Mouse (Mus musculus): ENCODE measurements around the gene Sec22c. TPM values are rescaled to one million over a fixed set of nuclear protein-coding genes. Genes with fewer than 3 reads are reported as not detected.

Sec22c gene
- total and polyA plus RNA-seq, 3 experiments = 3.9 to 6.7 (median 5.0) TPM

DNA sequence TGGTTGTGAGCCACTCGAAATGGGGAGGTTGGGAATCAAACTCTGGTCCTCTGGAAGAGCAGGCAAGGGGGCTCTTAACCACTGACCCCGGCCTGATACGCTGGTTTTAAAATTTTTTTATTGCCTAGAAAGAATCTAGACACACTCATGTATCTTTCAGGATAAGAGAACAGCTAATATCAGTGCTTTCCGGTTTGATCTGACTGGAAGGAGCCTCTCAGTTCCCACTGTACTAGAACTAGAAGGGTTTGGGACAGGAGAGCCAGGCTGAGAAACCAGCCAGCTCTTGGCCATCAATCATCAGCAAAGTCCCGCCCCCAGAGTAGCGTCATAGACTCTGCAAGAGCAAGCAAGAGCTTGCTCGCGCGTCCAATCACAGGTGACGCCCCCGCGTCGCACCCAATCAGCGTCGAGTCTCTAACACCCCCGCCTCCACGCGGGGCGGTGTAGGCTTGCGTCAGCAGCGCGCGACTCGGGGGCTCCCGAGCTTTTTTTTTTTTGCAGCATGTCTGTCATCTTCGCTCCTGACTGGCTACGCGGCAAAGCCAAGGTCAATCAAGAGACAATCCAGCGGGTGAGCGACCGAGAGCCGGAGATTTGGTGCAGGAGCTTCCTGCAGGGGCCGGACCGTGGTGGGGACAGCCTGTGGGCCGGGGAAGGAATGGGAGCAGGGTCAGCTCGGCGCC lies 4.8 kb upstream of the Sec22c start, which contains the start of gene Ss18l2:
Gene Ss18l2, plus strand, starts transcription at position 432 of the 686 bp plus-strand sequence.
- H3K4me1 ChIP-seq (ENCODE audit: control insufficient read depth, insufficient read depth, low read length) = no peaks in the 10 kb centered on the region; the same call in none of the 2 replicates
- H3K4me3 ChIP-seq = peak within 1 kb of the TSS; percentile 81
- peak; percentile 97 for DNase-seq
- no peaks in the 10 kb centered on the region; the same call in 1 of the 2 replicates for H3K79me2 ChIP-seq (replicated peaks; ENCODE audit: control insufficient read depth, insufficient read depth, low read length)
- peak within 1 kb of the TSS; percentile 94 for H3K9ac ChIP-seq (ENCODE audit: low read depth, low read length)
- TF ChIP-seq EP300 (IDR thresholded peaks at IDR 0.05; ENCODE audit: insufficient read depth, low read depth, low read length) = 0 out of 2 replicates have a peak, but pooled peaks have one; percentile 6
- no peak for TF ChIP-seq CTCF (IDR thresholded peaks at IDR 0.05)
- TF ChIP-seq POLR2A (IDR thresholded peaks at IDR 0.05; ENCODE audit: insufficient read depth, low read depth, low read length) = peak; percentile 61
- H3K27me3 ChIP-seq (ENCODE audit: control insufficient read depth, insufficient read depth, low read length) = no peaks in the 10 kb centered on the region
- intact Hi-C loops (cut with DNase I) = no loop called here
- peak within 1 kb of the TSS; percentile 95 for H3K27ac ChIP-seq
- peaks cover 3% of the 10 kb centered on the region for H3K36me3 ChIP-seq (ENCODE audit: control insufficient read depth, insufficient read depth, low read length)
- WGBS = 4% methylated on average over 37 of the region's 37 CpGs

- intact Hi-C loops (cut with DNase I) = no loop called here
- H3K9ac ChIP-seq (ENCODE audit: low read depth, low read length) = no peak overlapping the region
- peaks cover 3% of the 10 kb centered on the region for H3K4me1 ChIP-seq (ENCODE audit: control insufficient read depth, insufficient read depth, low read length)
- H3K4me3 ChIP-seq = no peak overlapping the region
- H3K79me2 ChIP-seq (replicated peaks; ENCODE audit: control insufficient read depth, insufficient read depth, low read length) = no peaks in the 10 kb centered on the region; the same call in 1 of the 2 replicates
- H3K27ac ChIP-seq = no peak overlapping the region
- no peak for DNase-seq
- H3K36me3 ChIP-seq (ENCODE audit: control insufficient read depth, insufficient read depth, low read length) = peaks cover 3% of the 10 kb centered on the region
- TF ChIP-seq CTCF (IDR thresholded peaks at IDR 0.05) (no peak), EP300 (IDR thresholded peaks at IDR 0.05; ENCODE audit: insufficient read depth, low read depth, low read length) (no peak), POLR2A (IDR thresholded peaks at IDR 0.05; ENCODE audit: insufficient read depth, low read depth, low read length) (no peak)
- H3K27me3 ChIP-seq (ENCODE audit: control insufficient read depth, insufficient read depth, low read length) = no peaks in the 10 kb centered on the region
- WGBS = 58% methylated on average over 7 of the region's 7 CpGs
These were observed 3.5 kb upstream of the Sec22c start for GRCm38 (mm10) chr9:121708506-121709486.

DNA sequence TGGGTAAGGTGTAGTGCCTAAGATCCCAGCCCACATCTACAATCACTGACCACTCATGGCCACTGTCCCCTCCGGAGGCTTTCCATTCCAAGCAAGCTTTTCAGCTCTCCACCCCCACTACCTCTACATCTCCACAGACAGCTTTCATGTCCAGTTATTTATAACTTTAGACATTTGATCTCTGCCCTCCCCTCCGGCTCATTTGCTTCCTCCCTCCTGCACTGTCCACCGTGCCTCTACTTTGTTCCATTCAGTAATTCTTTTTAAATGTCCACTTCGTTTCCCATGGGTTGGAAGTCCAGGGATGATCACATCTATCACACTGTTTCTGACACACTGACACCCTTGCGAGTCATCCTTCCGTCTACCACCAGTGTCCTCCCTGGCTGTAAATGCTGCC lies 2.5 kb upstream of the Sec22c start:
- intact Hi-C loops (cut with DNase I) = no loop called here
- peaks cover 3% of the 10 kb centered on the region for H3K4me1 ChIP-seq (ENCODE audit: control insufficient read depth, insufficient read depth, low read length)
- TF ChIP-seq POLR2A (IDR thresholded peaks at IDR 0.05; ENCODE audit: insufficient read depth, low read depth, low read length) (no peak), EP300 (IDR thresholded peaks at IDR 0.05; ENCODE audit: insufficient read depth, low read depth, low read length) (no peak), CTCF (IDR thresholded peaks at IDR 0.05) (no peak)
- DNase-seq = no peak
- no peaks in the 10 kb centered on the region for H3K27me3 ChIP-seq (ENCODE audit: control insufficient read depth, insufficient read depth, low read length)
- H3K79me2 ChIP-seq (replicated peaks; ENCODE audit: control insufficient read depth, insufficient read depth, low read length) = no peaks in the 10 kb centered on the region; the same call in 1 of the 2 replicates
- H3K36me3 ChIP-seq (ENCODE audit: control insufficient read depth, insufficient read depth, low read length) = peaks cover 3% of the 10 kb centered on the region
- H3K4me3 ChIP-seq = no peak overlapping the region
- no peak overlapping the region for H3K27ac ChIP-seq
- WGBS = 42% methylated on average over 6 of the region's 6 CpGs
- no peak overlapping the region for H3K9ac ChIP-seq (ENCODE audit: low read depth, low read length)

- WGBS = 71% methylated on average over 6 of the region's 6 CpGs
These were observed 862 bp upstream of the Sec22c start for GRCm38 (mm10) chr9:121706029-121706675.

DNA sequence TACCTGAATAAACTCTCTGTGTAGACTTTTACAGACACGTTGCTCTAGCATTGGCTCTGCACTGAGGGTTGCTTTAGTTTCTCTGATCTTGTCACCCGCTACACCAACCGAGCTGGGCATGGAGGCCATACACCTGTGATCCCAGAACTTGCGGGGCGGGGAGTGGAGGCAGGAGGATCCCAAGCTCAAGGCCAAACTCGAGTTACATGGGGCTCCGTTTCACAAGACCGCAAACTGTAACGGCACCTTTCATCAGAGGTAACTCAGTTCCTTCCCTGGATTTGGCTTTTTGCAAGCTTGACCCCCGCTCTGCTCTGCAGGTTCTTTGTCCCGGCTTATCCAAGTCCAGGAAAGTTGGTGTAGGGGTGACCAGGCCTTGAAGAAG lies 1.0 kb downstream of the Sec22c start:
- TF ChIP-seq CTCF (IDR thresholded peaks at IDR 0.05) (no peak), EP300 (IDR thresholded peaks at IDR 0.05; ENCODE audit: insufficient read depth, low read depth, low read length) (no peak), POLR2A (IDR thresholded peaks at IDR 0.05; ENCODE audit: insufficient read depth, low read depth, low read length) (no peak)
- Histone ChIP-seq H3K27ac (peak overlapping the region; percentile 82; the same call in 1 of the 2 replicates), H3K4me1 (ENCODE audit: control insufficient read depth, insufficient read depth, low read length) (peaks cover 3% of the 10 kb centered on the region; the same call in 1 of the 2 replicates), H3K4me3 (peak overlapping the region; percentile 58), H3K36me3 (ENCODE audit: control insufficient read depth, insufficient read depth, low read length) (no peaks in the 10 kb centered on the region), H3K27me3 (ENCODE audit: control insufficient read depth, insufficient read depth, low read length) (no peaks in the 10 kb centered on the region), H3K79me2 (replicated peaks; ENCODE audit: control insufficient read depth, insufficient read depth, low read length) (no peaks in the 10 kb centered on the region), H3K9ac (ENCODE audit: low read depth, low read length) (no peak overlapping the region)
- no peak for DNase-seq
- 42% methylated on average over 11 of the region's 11 CpGs for WGBS
- intact Hi-C loops (cut with DNase I) = no loop called here

More at GRCm38 (mm10) chr9:121706029-121706675, 862 bp upstream of the Sec22c start:
- DNase-seq = no peak
- Histone ChIP-seq H3K36me3 (ENCODE audit: control insufficient read depth, insufficient read depth, low read length) (peaks cover under 1% of the 10 kb centered on the region), H3K9ac (ENCODE audit: low read depth, low read length) (no peak overlapping the region), H3K4me3 (no peak overlapping the region), H3K79me2 (replicated peaks; ENCODE audit: control insufficient read depth, insufficient read depth, low read length) (no peaks in the 10 kb centered on the region), H3K4me1 (ENCODE audit: control insufficient read depth, insufficient read depth, low read length) (peaks cover 3% of the 10 kb centered on the region; the same call in 1 of the 2 replicates), H3K27me3 (ENCODE audit: control insufficient read depth, insufficient read depth, low read length) (no peaks in the 10 kb centered on the region), H3K27ac (no peak overlapping the region)
- TF ChIP-seq POLR2A (IDR thresholded peaks at IDR 0.05; ENCODE audit: insufficient read depth, low read depth, low read length) (no peak), CTCF (IDR thresholded peaks at IDR 0.05) (no peak), EP300 (IDR thresholded peaks at IDR 0.05; ENCODE audit: insufficient read depth, low read depth, low read length) (no peak)
- intact Hi-C loops (cut with DNase I) = no loop called here
